Mouse (Mus musculus): ENCODE data around the gene Gm17268.

DNA sequence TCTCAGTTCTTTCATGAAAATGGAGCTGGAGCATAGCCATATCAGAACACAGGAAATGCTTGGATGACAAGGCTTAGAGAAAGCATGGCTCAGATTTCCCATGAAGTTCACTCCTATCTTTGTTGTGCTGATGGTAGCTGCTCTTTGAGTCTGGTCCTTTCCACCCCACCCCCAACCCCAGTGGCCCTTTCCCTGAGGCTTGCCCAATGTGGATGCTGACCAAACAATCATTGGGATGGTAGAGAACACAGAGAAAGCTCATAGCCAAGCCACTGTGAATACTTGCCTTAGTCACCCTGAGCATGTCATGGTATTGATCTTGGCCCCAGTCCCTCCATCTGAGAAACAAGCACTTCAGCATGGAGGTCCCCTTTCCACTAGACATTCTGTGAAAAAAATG lies 6.2 kb downstream of the Gm17268 start:
- TF ChIP-seq POLR2A (IDR thresholded peaks at IDR 0.05; ENCODE audit: control insufficient read depth, low read depth, low read length) (no peak), CTCF (IDR thresholded peaks at IDR 0.05; ENCODE audit: control insufficient read depth, insufficient read depth, insufficient replicate concordance, low read depth, low read length) (no peak)

All from testis, adult 2 months (tissue).